Mouse (Mus musculus) G1E (cell line): Measurements from ENCODE around the gene Spaca4.

ENCODE experiments used
- CTCF ChIP-seq: IDR thresholded peaks from 2 replicates; pipeline ENCODE4 v1.5.1; 2012; ENCODE audit warnings: low read depth, low read length, inconsistent platforms, mixed read lengths
- TAL1 ChIP-seq: conservative IDR thresholded peaks from 2 replicates; pipeline ENCODE4 v1.6.1; 2012; ENCODE audit warnings: low read depth, low read length, inconsistent platforms, mixed read lengths

DNA sequence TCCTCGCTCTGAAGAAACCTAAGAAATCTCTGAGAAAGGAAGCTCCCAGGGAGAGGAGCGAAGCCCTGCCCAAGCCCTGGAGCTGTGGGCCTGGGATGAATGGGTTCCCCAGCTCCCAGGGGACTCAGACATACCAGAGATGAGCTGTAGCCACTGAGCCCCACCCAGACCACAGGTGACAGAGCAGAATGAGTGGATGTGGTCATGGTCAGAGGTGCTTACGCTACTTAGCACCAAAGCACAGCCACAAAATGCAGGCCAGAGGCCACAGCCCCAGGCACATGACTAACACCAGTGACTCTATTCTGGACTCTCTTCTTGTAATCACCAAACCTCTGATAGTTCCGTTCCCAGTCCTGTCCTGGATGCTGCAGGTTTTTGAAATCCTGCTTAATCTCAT is 45.5 kb upstream of the Spaca4 start:
- TF ChIP-seq CTCF (no peak), TAL1 (no peak)
